Mouse (Mus musculus) bone marrow, adult 2 months (tissue): ENCODE measurements around the gene Taar8a. TPM values are rescaled to one million over a fixed set of nuclear protein-coding genes. Genes with fewer than 3 reads are reported as not detected.
"Not testable (repeated sequence)": the region's sequence is repeated elsewhere in the genome, so short reads cannot be mapped to it uniquely, and the experiment has no call there.

Source experiments
- H3K27ac ChIP-seq: fragments of 200-500 bp; 2 replicates; pipeline ENCODE4 v1.5.1; 2012; ENCODE audit warnings: low read depth, mild to moderate bottlenecking, control low read depth, inconsistent platforms, low read length; ENCODE audit not compliant: control insufficient read depth, poor library complexity, insufficient read depth
- H3K4me1 ChIP-seq: fragments of 200-500 bp; 2 replicates; pipeline ENCODE4 v1.6.1; 2011; ENCODE audit warnings: low read length; ENCODE audit not compliant: control insufficient read depth, insufficient read depth
- H3K4me3 ChIP-seq: fragments of 200-500 bp; replicated peaks from 2 replicates; pipeline ENCODE3; 2011; ENCODE audit warnings: mild to moderate bottlenecking, low read depth, low read length, control low read depth; ENCODE audit not compliant: control insufficient read depth
- CTCF ChIP-seq: fragments of 200-500 bp; IDR thresholded peaks from 2 replicates; pipeline ENCODE4 v1.5.1; 2011; ENCODE audit warnings: low read length, control low read depth; ENCODE audit not compliant: control insufficient read depth, insufficient read depth
- POLR2A ChIP-seq: fragments of 200-500 bp; IDR thresholded peaks from 2 replicates; pipeline ENCODE4 v1.6.1; 2011; ENCODE audit warnings: low read depth, mild to moderate bottlenecking, control low read depth, low read length, borderline replicate concordance; ENCODE audit not compliant: control insufficient read depth
- WGBS: fragments of 180-500 bp; shearing (Covaris S2); methylation state at CpG from one replicate; pipeline ENCODE4 v1.1.7; 2018; 5-methylcytosine and 5-hydroxymethylcytosine counted together
- polyA plus RNA-seq: library from polyadenylated mRNA; stranded (reverse); fragments of >200 nt; gene quantifications from 2 replicates; pipeline ENCODE4 v1.2.4, GENCODE M21; 2011; ENCODE audit warnings: low replicate concordance; ENCODE audit not compliant: missing spikeins, insufficient read depth, insufficient read length

Taar8a gene
- polyA plus RNA-seq = not detected in 2 replicates

DNA sequence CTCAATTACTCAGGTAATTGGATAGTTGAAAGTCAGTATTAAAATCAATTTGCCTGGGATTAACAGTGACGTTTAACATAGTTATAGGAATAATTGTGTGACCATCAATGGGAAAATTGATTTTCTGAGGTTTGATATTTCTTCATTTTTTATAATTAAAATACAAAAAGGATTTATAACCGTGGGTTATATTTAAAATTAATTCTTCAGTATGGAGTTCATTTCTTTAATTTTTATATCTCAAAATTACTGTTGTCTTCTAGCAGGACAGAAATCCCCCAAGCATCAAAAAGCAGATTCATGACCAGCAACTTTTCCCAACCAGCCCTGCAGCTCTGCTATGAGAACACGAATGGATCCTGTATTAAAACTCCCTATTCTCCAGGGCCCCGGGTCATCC, at the start of gene Taar8a:
Taar8a (plus strand) TSS at position 301 of the 400 bp plus-strand sequence.
- not testable (repeated sequence) for H3K4me3 ChIP-seq, H3K27ac ChIP-seq, H3K4me1 ChIP-seq
- 77% methylated on average over 2 of the region's 4 CpGs for WGBS

DNA sequence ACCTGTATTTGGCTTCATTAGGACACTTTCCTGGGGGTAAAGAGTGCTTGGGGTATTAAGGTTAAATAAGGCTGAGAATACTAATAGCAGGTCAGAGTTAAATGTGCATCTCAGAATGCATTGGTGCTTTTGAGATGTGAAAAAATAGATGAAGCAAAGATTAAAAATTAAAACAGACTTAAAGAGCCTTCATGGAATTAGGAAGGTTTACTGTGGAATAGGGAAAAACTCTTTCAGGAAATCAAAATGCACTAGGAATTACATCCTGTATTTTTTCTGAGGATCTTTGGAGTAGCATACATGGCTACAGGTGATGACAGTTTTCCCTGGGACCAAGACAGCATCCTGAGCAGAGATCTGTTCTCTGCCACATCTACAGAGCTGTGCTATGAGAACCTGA, 49.4 kb upstream of the Taar8a start, which contains the start of gene Taar7d:
Taar7d (plus strand) TSS at position 301 of the 400 bp plus-strand sequence.
- no peak within 1 kb of the TSS for H3K27ac ChIP-seq
- H3K4me3 ChIP-seq = no peak within 1 kb of the TSS
- H3K4me1 ChIP-seq = no peaks in the 10 kb centered on the region
- TF ChIP-seq POLR2A (no peak), CTCF (no peak)

DNA sequence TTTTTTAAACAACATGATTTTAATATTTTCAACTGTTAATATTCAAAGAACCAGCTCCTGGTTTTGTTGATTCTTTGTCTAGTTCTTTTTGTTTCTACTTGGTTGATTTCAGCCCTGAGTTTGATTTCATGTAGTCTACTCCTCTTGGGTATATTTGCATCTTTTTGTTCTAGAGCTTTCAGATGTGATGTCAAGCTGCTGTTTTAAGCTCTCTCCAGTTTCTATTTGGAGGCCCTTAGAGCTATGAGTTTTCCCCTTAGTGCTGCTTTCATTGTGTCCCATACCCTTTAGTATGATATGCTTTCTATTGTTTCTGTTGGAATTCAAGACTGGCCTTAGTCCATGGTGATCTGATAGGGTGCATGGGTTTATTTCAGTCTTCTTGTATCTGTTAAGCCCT, 45.0 kb upstream of the Taar8a start:
- TF ChIP-seq POLR2A = no peak
- no peak for TF ChIP-seq CTCF
- Histone ChIP-seq H3K4me1 (no peaks in the 10 kb centered on the region), H3K4me3 (no peak overlapping the region)

DNA sequence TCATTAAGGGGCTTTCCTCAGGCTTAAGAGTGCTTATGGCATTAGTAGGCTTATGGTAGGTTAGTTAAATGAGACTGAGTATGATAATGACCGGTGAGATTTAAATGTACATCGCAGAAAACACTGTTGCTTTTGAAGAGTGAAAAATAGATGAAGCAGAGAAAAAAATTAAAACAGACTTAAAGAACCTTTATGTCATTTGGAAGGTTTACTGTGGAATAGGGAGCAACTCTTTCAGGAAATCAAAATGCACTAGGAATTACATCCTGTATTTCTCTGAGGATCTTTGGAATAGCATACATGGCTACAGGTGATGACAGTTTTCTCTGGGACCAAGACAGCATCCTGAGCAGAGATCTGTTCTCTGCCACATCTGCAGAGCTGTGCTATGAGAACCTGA, 39.0 kb upstream of the Taar8a start, which contains the start of gene Taar7e:
Taar7e (plus strand) TSS at position 301 of the 400 bp plus-strand sequence.
- Histone ChIP-seq H3K27ac (no peak within 1 kb of the TSS; the same call in 1 of the 2 replicates), H3K4me1 (no peaks in the 10 kb centered on the region), H3K4me3 (no peak within 1 kb of the TSS)
- WGBS = 83% methylated on average over 2 of the region's 2 CpGs
- no peak for TF ChIP-seq CTCF
- no peak for TF ChIP-seq POLR2A

More for the DNA sequence above, 45.0 kb upstream of the Taar8a start:
- H3K27ac ChIP-seq = no peak overlapping the region

DNA sequence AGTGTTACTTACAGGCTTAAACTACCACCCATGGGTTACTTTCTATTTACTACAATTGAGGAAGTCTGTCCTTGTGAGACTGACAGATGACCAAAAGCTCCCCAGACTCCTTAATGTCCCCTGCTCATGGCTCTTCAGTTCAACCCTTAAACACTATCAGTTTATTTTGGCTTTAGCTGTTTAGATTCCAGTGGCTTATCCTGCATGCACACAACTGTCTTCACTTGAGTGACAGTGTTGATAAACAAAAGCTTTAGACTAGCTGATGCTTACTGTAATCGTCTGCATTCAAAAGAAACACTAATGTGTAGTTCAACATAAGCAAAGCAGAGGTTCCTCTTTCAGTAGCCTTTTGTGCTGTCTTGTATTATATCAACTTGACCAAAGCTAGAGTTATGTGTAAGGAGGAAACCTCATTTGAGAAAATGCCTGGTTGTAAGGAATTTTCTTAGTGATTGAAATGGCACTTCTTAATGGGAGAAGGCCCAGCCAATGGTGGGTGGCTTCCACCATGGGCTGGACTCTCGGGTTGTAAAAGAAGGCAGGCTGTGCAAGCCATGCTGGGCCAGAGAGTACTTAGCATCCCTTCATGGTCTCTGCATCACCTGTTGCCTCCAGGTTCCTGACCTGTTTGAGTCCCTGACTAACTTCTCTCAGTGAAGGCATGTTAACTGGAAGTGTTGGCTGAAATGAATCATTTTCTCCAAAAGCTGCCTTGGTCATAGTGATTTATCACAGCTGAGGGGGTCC, 36.0 kb upstream of the Taar8a start:
- TF ChIP-seq CTCF (no peak), POLR2A (no peak)
- no peaks in the 10 kb centered on the region for H3K4me1 ChIP-seq
- 66% methylated on average over 2 of the region's 2 CpGs for WGBS
- H3K27ac ChIP-seq = no peak overlapping the region
- no peak overlapping the region for H3K4me3 ChIP-seq

DNA sequence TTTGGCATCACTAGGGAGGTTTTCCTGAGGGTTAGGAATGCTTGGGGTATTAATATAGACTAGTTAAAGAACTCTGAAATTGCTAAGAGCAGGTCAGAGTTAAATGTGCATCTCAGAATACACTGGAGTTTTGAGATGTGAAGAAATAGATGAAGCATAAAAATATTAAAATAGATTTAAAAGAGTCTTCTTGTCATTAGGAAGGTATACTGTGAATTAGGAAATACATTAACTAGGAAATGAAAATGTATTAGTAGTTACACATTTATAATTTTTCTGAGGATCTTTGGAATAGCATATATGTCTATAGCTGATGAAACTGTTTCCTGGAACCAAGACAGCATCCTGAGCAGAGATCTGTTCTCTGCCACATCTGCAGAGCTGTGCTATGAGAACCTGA, 27.1 kb upstream of the Taar8a start, which contains the start of gene Taar7f:
Taar7f (plus strand) TSS at position 301 of the 400 bp plus-strand sequence.
- H3K4me1 ChIP-seq = no peaks in the 10 kb centered on the region
- no peak within 1 kb of the TSS for H3K4me3 ChIP-seq
- TF ChIP-seq POLR2A = no peak
- TF ChIP-seq CTCF = no peak
- no peak within 1 kb of the TSS for H3K27ac ChIP-seq

DNA sequence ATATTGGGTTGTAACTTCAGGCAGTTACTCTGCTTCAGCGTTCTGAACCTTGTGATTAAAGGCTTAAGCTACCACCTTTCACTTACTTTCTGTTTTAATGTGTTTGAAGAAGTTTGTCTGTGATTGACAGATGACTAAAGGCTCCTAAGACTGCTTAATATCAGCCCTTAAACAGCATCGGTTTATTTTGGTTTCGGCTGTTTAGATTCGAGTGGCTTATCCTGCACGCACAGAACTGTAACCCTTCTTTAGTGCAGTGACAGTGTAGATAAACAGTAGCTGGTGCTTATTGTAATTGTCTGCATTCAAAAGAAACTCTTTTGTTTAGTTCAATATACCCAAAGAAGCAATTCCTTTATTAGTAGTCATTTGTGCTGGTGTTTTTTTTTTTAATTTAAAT, 24.3 kb upstream of the Taar8a start:
- H3K4me3 ChIP-seq = no peak overlapping the region
- TF ChIP-seq POLR2A (no peak), CTCF (no peak)
- WGBS = 66% methylated on average over 5 of the region's 5 CpGs
- H3K27ac ChIP-seq = no peak overlapping the region
- no peaks in the 10 kb centered on the region for H3K4me1 ChIP-seq

DNA sequence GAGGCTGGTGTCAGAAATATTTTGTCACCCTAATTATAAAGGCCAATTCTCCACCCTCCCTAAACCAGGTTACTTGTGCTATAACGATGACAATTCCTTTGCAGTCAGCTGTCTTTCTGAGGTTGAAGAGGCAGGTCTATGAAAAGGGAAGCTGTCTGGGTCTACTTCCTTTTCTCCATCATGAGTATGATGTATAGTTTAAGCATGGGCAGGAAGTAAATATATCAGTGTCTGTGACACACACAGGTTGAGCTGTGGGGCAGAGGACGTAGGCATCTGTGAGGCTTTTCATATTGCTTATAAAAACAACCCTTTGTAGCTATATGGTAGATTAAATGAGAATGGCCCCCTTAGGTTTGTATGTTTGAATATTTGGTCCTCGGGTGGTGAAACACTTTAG, 17.3 kb upstream of the Taar8a start:
- 28% methylated on average over 3 of the region's 3 CpGs for WGBS
- Histone ChIP-seq H3K4me3 (no peak overlapping the region), H3K4me1 (no peaks in the 10 kb centered on the region), H3K27ac (no peak overlapping the region)
- no peak for TF ChIP-seq POLR2A
- no peak for TF ChIP-seq CTCF

DNA sequence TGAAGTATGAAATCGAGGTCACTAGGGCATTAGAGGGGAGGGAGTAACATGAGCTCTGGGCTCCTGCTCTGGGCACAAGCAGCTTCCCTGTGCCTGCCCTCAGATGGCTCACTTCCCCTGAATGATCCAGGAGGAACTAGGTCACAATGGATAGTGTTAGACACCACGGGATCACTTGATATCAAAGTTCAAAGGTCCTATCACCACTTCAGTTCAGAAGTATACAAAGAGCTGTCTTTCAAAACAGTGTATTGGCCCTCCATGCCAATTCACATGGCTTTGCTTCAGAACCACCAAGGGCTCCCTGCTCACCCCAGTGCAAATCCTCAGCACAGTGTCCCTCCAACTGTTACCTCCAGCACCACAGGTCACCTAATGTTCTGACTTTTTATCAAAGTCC, 1.5 kb upstream of the Taar8a start:
- not testable (repeated sequence) for H3K4me3 ChIP-seq, H3K27ac ChIP-seq, H3K4me1 ChIP-seq
- 45% methylated on average over 2 of the region's 2 CpGs for WGBS
